In the genomic region with DNA sequence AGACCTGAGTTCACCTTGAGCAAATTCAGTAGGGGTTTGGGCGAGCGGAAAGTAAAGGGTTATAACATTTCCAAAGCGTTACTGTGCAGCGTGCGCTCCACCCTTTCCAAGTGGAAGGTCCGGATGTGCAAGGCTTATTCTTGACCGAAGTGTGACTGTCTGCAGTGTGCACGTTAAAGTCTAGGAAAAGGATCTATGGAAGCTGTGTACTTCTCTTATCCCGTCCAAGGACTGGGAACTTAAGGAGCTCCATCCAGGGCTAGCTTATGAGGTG, we compare ENCODE assay signal across 8 mouse cellular contexts. TPM values are rescaled to one million over a fixed set of nuclear protein-coding genes. Genes with fewer than 3 reads are reported as not detected.
DNase-seq lines count a peak whose midpoint lies in the region; ATAC-seq and TF ChIP-seq lines count a peak whose summit lies in the region.

No protein-coding gene starts in this region.

- H3K27ac ChIP-seq in gastrocnemius, adult 2 months = peak overlapping the region; percentile 83
- H3K27ac ChIP-seq in liver, embryonic 11.5 days (ENCODE audit: low read depth, low read length) = peak overlapping the region; percentile 96

- no peaks in the 10 kb centered on the region for H3K9me3 ChIP-seq in erythroblast, embryonic 14.5 days (ENCODE audit: control insufficient read depth, low read length)
- H3K9me3 ChIP-seq in liver, embryonic 11.5 days (ENCODE audit: control insufficient read depth, low read length) = no peaks in the 10 kb centered on the region

- under 1% methylated on average over 9 of the region's 9 CpGs for WGBS in liver, embryonic 11.5 days

- TF ChIP-seq CTCF in gastrocnemius, adult 2 months (IDR thresholded peaks at IDR 0.05) = no peak

- H3K4me3 ChIP-seq in gastrocnemius, adult 2 months = peak overlapping the region; percentile 88
- H3K4me3 ChIP-seq in erythroblast, embryonic 14.5 days (replicated peaks) = peak overlapping the region; percentile 87
- H3K4me3 ChIP-seq in liver, embryonic 11.5 days (ENCODE audit: low read depth, low read length) = peak overlapping the region; percentile 94

- H3K4me2 ChIP-seq in liver, embryonic 11.5 days = peak overlapping the region; percentile 88

- H3K9ac ChIP-seq in liver, embryonic 11.5 days (ENCODE audit: low read depth, low read length) = peak overlapping the region; percentile 99

- intact Hi-C loops in gastrocnemius, adult 2 months (cut with DNase I) = no loop called here

- H3K27me3 ChIP-seq in erythroblast, embryonic 14.5 days (ENCODE audit: control insufficient read depth) = no peaks in the 10 kb centered on the region
- no peaks in the 10 kb centered on the region for H3K27me3 ChIP-seq in liver, embryonic 11.5 days (replicated peaks; ENCODE audit: control insufficient read depth, insufficient read depth, low read length)

- H3K36me3 ChIP-seq in erythroblast, embryonic 14.5 days (ENCODE audit: control insufficient read depth) = peaks cover 47% of the 10 kb centered on the region
- peaks cover 20% of the 10 kb centered on the region for H3K36me3 ChIP-seq in liver, embryonic 11.5 days (ENCODE audit: control insufficient read depth, insufficient read depth, low read length)

- no peak; the same call in 1 of the 2 replicates for ATAC-seq in liver, embryonic 11.5 days (replicated peaks; ENCODE audit: low FRiP score)
- ATAC-seq in activated CD4-positive, CD25-positive, alpha-beta regulatory T cell, adult 4 months = no peak

- no peak for DNase-seq in gastrocnemius, adult 2 months
- no peak for DNase-seq in gastrocnemius, postnatal 25 days
- peak; percentile 65 for DNase-seq in 3T3-L1 (ENCODE audit: low read depth, low spot score)
- DNase-seq in liver, embryonic 11.5 days (ENCODE audit: low spot score) = no peak
- DNase-seq in urinary bladder, postnatal 25 days (ENCODE audit: low spot score) = no peak
- no peak for DNase-seq in ovary, postnatal 10 days (ENCODE audit: low spot score)

- peaks cover 53% of the 10 kb centered on the region for H3K4me1 ChIP-seq in erythroblast, embryonic 14.5 days (ENCODE audit: control insufficient read depth)
- H3K4me1 ChIP-seq in liver, embryonic 11.5 days (replicated peaks; ENCODE audit: control insufficient read depth, insufficient read depth, low read length) = peaks cover 25% of the 10 kb centered on the region

RNA-seq across cellular contexts. Expression of a gene that starts 0.9 kb away (rescaled TPM):
- 1 to 10 TPM; 7.0 to 7.3 TPM for total RNA-seq in gastrocnemius, adult 2 months (2021)
- 1 to 10 TPM; 6.4 to 7.4 TPM for total RNA-seq in gastrocnemius, postnatal 25 days (2021)
- polyA plus RNA-seq in erythroblast, embryonic 14.5 days (2012) = 13.5 and 15.7 TPM in 2 replicates
- 334 and 345 TPM in 2 replicates for polyA plus RNA-seq in liver, embryonic 11.5 days (2014; fragmentation: Nextera tagmentation; extraction: Ambion mirVana)
- 10 to 100 TPM; 79.4 to 92.9 TPM for polyA plus RNA-seq in activated CD4-positive, CD25-positive, alpha-beta regulatory T cell, adult 4 months (2017; shearing (Covaris generic))
